Mouse (Mus musculus) hindbrain, postnatal 0 days (tissue): Measurements from ENCODE around the gene Ccdc85c. TPM values are rescaled to one million over a fixed set of nuclear protein-coding genes. Genes with fewer than 3 reads are reported as not detected.

Experiments
- ATAC-seq: fragments of 200-750 bp; cut with Nextera tagmentation; 2 replicates; pipeline ENCODE4 v1.8.0; 2017; ENCODE audit warnings: mild to moderate bottlenecking, moderate TSS enrichment, moderate library complexity
- DNase-seq: peaks from one replicate; pipeline ENCODE4 v3.0.0-alpha.2; 2015; ENCODE audit warnings: low spot score
- H3K27ac ChIP-seq: fragments of 300-500 bp; sonication (generic); 2 replicates; pipeline ENCODE4 v1.5.1; 2014; ENCODE audit warnings: mild to moderate bottlenecking
- H3K27me3 ChIP-seq: fragments of 300-500 bp; sonication (generic); 2 replicates; pipeline ENCODE4 v1.6.1; 2014; ENCODE audit warnings: low read length, mixed read lengths; ENCODE audit not compliant: insufficient read depth
- H3K36me3 ChIP-seq: fragments of 300-500 bp; sonication (generic); 2 replicates; pipeline ENCODE4 v1.6.1; 2014; ENCODE audit warnings: low read length, mixed read lengths; ENCODE audit not compliant: insufficient read depth
- H3K4me1 ChIP-seq: fragments of 300-500 bp; sonication (generic); 2 replicates; pipeline ENCODE4 v1.6.1; 2014; ENCODE audit warnings: antibody characterized with exemption, low read length, mixed read lengths; ENCODE audit not compliant: insufficient read depth
- H3K4me2 ChIP-seq: fragments of 300-500 bp; sonication (generic); 2 replicates; pipeline ENCODE4 v1.6.1; 2014; ENCODE audit warnings: low read depth, mild to moderate bottlenecking, low read length, moderate library complexity, mixed read lengths
- H3K4me3 ChIP-seq: fragments of 300-500 bp; sonication (generic); 2 replicates; pipeline ENCODE4 v1.5.1; 2014; ENCODE audit warnings: low read length
- H3K9ac ChIP-seq: fragments of 300-500 bp; sonication (generic); replicated peaks from 2 replicates; pipeline ENCODE4 v1.6.1; 2014; ENCODE audit warnings: mild to moderate bottlenecking, low read length, moderate library complexity, mixed read lengths
- H3K9me3 ChIP-seq: fragments of 300-500 bp; sonication (generic); 2 replicates; pipeline ENCODE4 v1.6.1; 2016; ENCODE audit warnings: low read length, mixed read lengths
- CTCF ChIP-seq: IDR thresholded peaks from 2 replicates; pipeline ENCODE4 v1.5.1; 2016; ENCODE audit warnings: antibody characterized with exemption, control low read depth, low read depth
- WGBS: fragments of 180-500 bp; shearing (Covaris S2); extraction: QIAGEN DNeasy Blood & Tissue Kit; methylation state at CpG from one replicate; pipeline ENCODE4 v1.1.7; 2014; 5-methylcytosine and 5-hydroxymethylcytosine counted together
- polyA plus RNA-seq: library from polyadenylated mRNA; unstranded; fragments of >200 nt; fragmentation: Nextera tagmentation; extraction: Ambion mirVana; gene quantifications from 2 replicates; pipeline ENCODE4 v1.2.1, GENCODE M21; 2015
- total RNA-seq: library from RNA; depleted of rRNA; stranded (reverse); fragments of >200 nt; gene quantifications from 2 replicates; pipeline ENCODE4 v1.2.3, GENCODE M21; 2014

The Ccdc85c gene
- total and polyA plus RNA-seq, 2 experiments from 2014 or later = 17.0 to 94.7 TPM

GRCm38 (mm10) chr12:108174606-108175505, 100.4 kb downstream of the Ccdc85c start:
- ATAC-seq = no peak
- Histone ChIP-seq H3K9me3 (no peaks in the 10 kb centered on the region), H3K27ac (no peak overlapping the region), H3K27me3 (no peaks in the 10 kb centered on the region), H3K9ac (no peak overlapping the region), H3K4me1 (peaks cover 10% of the 10 kb centered on the region), H3K4me2 (no peak overlapping the region), H3K36me3 (no peaks in the 10 kb centered on the region), H3K4me3 (no peak overlapping the region)
- no peak for DNase-seq
- WGBS = 72% methylated on average over 8 of the region's 8 CpGs
- TF ChIP-seq CTCF = no peak

- H3K4me2 ChIP-seq = no peak overlapping the region
- H3K27me3 ChIP-seq = no peaks in the 10 kb centered on the region
- WGBS = 50% methylated on average over 4 of the region's 4 CpGs
- H3K36me3 ChIP-seq = no peaks in the 10 kb centered on the region
- no peak for TF ChIP-seq CTCF
- H3K9me3 ChIP-seq = no peaks in the 10 kb centered on the region
- H3K4me3 ChIP-seq = no peak overlapping the region
- no peak overlapping the region for H3K9ac ChIP-seq
- no peak for DNase-seq
- no peak overlapping the region for H3K27ac ChIP-seq
- no peak for ATAC-seq
- peaks cover 9% of the 10 kb centered on the region for H3K4me1 ChIP-seq
These were observed 102.6 kb downstream of the Ccdc85c start for GRCm38 (mm10) chr12:108172639-108173038.

GRCm38 (mm10) chr12:108171336-108171735, 103.9 kb downstream of the Ccdc85c start:
- DNase-seq = no peak
- no peak overlapping the region for H3K9ac ChIP-seq
- H3K27me3 ChIP-seq = no peaks in the 10 kb centered on the region
- H3K9me3 ChIP-seq = no peaks in the 10 kb centered on the region
- no peak overlapping the region for H3K4me2 ChIP-seq
- TF ChIP-seq CTCF = no peak
- H3K4me3 ChIP-seq = no peak overlapping the region
- H3K4me1 ChIP-seq = peaks cover 3% of the 10 kb centered on the region; the same call in 1 of the 2 replicates
- no peak for ATAC-seq
- H3K27ac ChIP-seq = no peak overlapping the region
- no peaks in the 10 kb centered on the region for H3K36me3 ChIP-seq

DNA sequence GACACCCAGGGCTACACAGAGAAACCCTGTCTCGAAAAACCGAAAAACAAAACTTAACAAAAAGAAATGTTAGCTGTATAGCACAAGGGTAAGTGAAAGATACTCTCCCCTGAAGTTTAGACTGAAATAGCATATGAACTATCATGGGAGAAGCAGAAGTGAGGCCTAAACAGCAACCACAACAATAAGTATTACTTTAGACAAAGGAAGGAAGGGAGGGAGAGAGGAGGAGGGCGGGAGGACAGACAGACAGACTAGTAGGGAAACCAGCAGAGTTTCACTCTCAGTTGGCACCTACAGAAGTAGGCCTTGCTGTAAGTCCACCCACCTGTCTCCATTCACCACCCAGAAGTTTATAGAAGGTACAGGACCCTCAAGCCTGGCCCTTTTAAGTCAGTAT, 104.8 kb downstream of the Ccdc85c start:
- Histone ChIP-seq H3K9me3 (no peaks in the 10 kb centered on the region), H3K36me3 (no peaks in the 10 kb centered on the region), H3K9ac (no peak overlapping the region), H3K4me2 (no peak overlapping the region), H3K4me1 (peaks cover 3% of the 10 kb centered on the region; the same call in 1 of the 2 replicates), H3K4me3 (no peak overlapping the region), H3K27me3 (no peaks in the 10 kb centered on the region), H3K27ac (no peak overlapping the region)
- no peak for TF ChIP-seq CTCF
- WGBS = 87% methylated on average over 3 of the region's 3 CpGs
- DNase-seq (no peak), ATAC-seq (no peak)

DNA sequence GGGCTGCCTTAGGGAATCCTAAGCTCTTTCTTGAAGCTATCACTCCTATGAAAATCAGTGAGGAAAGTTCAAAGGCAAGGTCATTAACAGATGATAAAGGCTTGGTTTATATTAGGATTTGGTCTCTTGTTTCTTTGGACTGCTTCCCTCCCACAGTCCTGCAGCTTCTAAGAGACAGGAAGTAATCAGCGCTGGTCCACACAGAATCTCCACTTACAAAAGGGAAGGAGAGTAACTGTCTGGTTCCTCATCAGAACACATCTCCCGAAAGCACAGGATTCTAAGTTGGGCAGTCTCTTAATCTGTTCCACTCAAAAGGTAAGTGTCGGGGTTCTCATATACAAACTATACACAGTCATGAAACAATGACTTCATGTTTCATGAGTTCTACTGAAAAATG, 106.3 kb downstream of the Ccdc85c start:
- H3K4me2 ChIP-seq = no peak overlapping the region
- 78% methylated on average over 3 of the region's 3 CpGs for WGBS
- 0 out of 2 replicates have a peak, but pooled peaks cover 3% of the 10 kb centered on the region for H3K36me3 ChIP-seq
- DNase-seq (no peak), ATAC-seq (no peak)
- no peak overlapping the region for H3K4me3 ChIP-seq
- H3K9me3 ChIP-seq = no peaks in the 10 kb centered on the region
- TF ChIP-seq CTCF = no peak
- no peaks in the 10 kb centered on the region for H3K27me3 ChIP-seq
- H3K27ac ChIP-seq = no peak overlapping the region
- peaks cover 3% of the 10 kb centered on the region; the same call in 1 of the 2 replicates for H3K4me1 ChIP-seq
- no peak overlapping the region for H3K9ac ChIP-seq

- H3K27ac ChIP-seq = no peak overlapping the region
- TF ChIP-seq CTCF = no peak
- no peak for DNase-seq
- H3K27me3 ChIP-seq = no peaks in the 10 kb centered on the region
- no peak overlapping the region for H3K9ac ChIP-seq
- H3K4me3 ChIP-seq = no peak overlapping the region
- ATAC-seq = no peak
- no peaks in the 10 kb centered on the region for H3K9me3 ChIP-seq
- no peak overlapping the region for H3K4me2 ChIP-seq
- H3K36me3 ChIP-seq = peaks cover 15% of the 10 kb centered on the region
- WGBS = 62% methylated on average over 3 of the region's 3 CpGs
- no peaks in the 10 kb centered on the region for H3K4me1 ChIP-seq
These were observed 111.5 kb downstream of the Ccdc85c start for GRCm38 (mm10) chr12:108163706-108164105.

GRCm38 (mm10) chr12:108162036-108162435, 113.2 kb downstream of the Ccdc85c start:
- WGBS = 87% methylated on average over 1 of the region's 1 CpGs
- H3K27ac ChIP-seq = no peak overlapping the region
- no peaks in the 10 kb centered on the region for H3K9me3 ChIP-seq
- peak; percentile 69 for TF ChIP-seq CTCF
- H3K9ac ChIP-seq = no peak overlapping the region
- H3K4me2 ChIP-seq = no peak overlapping the region
- no peaks in the 10 kb centered on the region for H3K4me1 ChIP-seq
- no peaks in the 10 kb centered on the region for H3K27me3 ChIP-seq
- DNase-seq = peak; percentile 55
- H3K4me3 ChIP-seq = no peak overlapping the region
- H3K36me3 ChIP-seq = peaks cover 16% of the 10 kb centered on the region
- ATAC-seq = no peak
